Mouse (Mus musculus): ENCODE data around the gene Cdc25b.

Cdc25b gene

GRCm38 (mm10) chr2:131232558-131232957, 45.8 kb downstream of the Cdc25b start:
- DNase-seq = no peak

- DNase-seq = peak; percentile 93 to 95
Observed at GRCm38 (mm10) chr2:131233307-131234126, 46.8 kb downstream of the Cdc25b start, which contains the start of gene Mavs. TSS of gene Mavs (plus strand) at chr2:131234063.

GRCm38 (mm10) chr2:131234127-131234650, 47.4 kb downstream of the Cdc25b start:
- no peak for DNase-seq

GRCm38 (mm10) chr2:131234970-131235635, 48.4 kb downstream of the Cdc25b start:
- DNase-seq = no peak

GRCm38 (mm10) chr2:131242180-131242579, 55.4 kb downstream of the Cdc25b start:
- no peak for DNase-seq

GRCm38 (mm10) chr2:131242929-131243328, 56.2 kb downstream of the Cdc25b start:
- no peak for DNase-seq

Data from thymus, postnatal 36 days (tissue).